Mouse (Mus musculus): ENCODE results near the gene Rnf8.
A peak's percentile ranks its signal among the peaks of the same experiment; 100 is the strongest.

Rnf8 gene

DNA sequence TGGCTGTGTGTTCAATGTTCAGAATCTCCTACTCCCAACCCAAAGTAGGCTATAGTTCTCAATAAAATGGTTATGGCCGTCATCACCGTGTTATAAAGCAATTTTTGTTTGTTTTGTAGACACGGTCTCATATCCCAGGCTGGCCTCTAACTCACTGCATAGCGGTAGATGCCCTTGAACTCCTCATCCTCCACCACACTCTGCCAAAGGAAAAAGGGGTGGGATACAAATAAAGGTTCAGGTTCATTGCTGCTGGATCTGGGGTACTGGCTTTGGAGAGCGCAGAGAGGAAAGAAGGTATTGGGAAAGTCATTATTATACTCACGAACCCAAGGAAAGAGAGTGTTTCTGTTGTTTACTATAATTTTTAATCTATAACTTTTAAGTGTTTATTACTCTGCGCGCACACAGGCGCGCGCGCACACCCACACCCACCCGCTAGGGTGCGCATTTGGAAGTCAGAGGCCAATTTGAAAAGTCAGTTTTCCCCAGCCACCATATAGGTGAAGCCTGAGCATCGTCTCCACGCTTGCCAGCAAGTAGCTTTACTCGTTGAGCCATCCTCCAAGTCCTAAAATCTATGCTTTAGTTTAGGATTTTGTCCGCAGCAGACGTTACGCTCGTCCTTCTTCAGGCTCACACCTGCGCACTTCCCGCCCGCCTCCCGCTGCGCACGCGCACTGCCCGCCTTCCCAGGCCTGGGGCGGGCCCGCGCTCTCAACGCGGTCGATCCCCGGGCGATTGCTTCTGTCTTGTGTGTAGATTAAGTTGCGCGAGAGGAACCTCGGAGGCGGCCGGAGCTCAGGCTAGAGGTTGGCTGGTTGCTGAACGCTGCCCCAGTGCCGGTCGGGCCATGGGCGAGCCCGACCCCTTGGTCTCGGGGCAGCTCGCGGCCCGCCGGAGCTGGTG is at the start of gene Rnf8, which contains the start of gene Gm28043:
Gene Rnf8, plus strand, starts transcription at position 676 of the 909 bp plus-strand sequence.
Gene Gm28043, plus strand, starts transcription at position 762 of the 909 bp plus-strand sequence.
- peak; percentile 97 to 98 for DNase-seq

DNA sequence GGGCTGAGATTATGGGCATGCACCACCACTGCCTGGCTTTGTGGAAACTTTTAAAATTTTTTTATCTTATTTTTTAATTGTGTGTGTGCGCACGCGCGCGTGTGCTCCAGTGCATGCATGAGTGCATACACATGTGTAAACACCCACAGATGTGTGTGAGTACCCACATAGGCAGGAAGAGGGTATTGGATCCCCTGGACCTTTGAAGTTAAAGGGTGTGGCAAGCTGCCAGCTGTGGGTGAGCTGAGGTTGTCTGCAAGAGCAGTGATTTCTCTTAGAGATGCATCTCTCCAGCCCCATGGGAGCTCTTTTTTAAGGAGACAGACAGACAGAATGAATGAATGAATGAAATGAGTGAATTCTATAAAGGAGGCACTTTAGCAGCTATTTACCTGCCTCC is 49.1 kb upstream of the Rnf8 start:
- no peak for DNase-seq

DNA sequence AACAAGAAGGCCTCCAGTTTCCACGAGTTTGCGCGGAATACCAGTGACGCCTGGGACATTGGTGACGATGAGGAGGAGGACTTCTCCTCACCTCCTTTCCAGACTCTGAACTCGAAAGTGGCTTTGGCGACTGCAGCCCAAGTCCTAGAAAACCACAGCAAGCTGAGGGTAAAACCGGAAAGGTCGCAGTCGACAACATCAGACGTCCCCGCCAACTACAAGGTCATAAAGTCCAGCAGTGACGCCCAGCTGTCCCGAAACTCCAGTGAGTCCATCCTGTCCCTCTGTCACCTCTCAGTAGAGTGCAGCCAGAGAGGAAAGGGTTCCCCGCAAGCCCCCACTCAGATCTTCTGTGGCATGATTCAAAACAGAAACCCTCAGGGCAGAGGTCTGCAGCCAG is 46.2 kb upstream of the Rnf8 start:
- DNase-seq, result no peak

DNA sequence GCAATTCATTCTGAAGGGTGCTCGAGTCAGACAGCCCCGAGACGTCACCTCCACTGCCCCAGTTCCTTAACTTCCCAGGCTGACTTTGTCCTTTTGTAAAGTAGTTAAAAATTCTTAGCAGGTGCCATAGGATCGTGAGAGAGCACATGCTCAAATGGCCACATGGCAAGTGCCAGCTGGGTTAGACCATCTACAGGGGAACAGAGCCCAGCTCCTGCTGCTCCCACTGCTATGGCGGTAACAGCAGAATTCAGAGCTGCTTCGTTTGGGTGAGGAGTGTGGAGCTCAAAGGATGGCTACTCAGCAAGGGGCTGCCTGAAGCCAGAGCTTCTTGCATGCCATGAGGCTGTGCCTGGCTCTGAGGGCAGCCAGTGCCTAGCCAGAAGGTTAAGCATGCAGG is 44.8 kb upstream of the Rnf8 start:
- peak; percentile 38 to 45 for DNase-seq

DNA sequence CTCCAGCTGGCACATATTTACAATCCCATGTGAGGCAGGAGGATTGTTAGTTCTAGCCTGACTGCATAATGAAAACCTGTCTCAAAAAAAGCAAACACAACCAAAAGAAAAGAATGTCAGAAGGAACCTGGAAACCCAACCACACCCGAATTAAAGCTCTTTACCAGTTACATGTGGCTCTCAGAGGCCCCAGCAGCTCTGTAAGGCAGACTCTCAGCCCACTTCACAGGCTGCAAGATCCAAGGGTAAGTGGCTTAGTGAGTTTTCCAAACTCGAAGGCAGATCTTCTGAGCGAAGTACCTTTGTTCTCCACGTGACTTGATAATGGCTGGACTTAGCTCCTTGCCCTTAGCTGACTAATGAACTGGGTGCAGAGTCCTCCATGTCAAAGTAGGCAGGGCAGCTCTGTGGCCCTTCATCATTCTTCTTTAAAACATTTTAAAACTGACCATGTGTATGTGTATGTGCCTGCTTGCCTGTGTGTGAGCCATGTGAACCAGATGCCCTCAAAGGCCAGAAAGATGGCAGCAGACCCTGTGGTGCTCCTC is 34.9 kb upstream of the Rnf8 start:
- DNase-seq, result no peak

DNA sequence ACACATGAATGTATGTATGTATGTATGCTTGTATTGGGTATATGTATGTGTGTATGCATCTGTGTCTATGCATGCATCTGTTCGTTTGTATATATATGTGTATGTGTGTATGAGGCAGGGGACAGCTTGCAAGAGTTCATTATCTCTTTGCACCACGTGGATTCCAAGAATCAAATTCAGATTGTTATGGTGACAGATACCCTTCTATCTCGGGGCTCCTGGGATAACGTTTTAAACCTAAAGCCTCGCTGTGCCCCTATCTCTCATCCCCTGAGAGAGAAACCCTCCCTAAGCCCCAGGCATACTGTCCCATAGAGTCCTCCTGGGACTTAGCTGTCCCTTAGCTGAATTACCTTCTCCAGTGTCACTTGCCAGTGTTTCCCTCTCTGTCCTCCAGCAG is 31.0 kb upstream of the Rnf8 start:
- no peak for DNase-seq

DNA sequence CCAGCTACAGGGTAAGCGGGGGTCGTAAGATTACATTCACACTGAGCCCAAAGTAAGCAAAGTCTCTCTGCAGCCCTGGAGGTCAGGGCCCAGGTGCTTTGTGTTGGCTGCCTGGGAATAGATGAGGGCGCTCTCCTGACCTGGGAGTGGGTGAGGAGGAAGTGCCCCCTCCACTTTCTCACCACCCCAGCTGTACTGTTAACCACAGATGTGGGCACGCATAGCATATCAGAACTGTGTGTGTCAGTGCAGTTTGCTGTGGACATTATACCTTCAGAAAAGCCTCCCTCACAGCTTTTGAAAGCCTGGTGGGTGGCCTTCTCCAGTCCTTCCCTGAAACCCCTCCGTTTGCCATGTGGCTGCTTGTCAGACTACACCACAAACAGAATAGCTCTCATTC is 30.3 kb upstream of the Rnf8 start:
- DNase-seq, result no peak

DNA sequence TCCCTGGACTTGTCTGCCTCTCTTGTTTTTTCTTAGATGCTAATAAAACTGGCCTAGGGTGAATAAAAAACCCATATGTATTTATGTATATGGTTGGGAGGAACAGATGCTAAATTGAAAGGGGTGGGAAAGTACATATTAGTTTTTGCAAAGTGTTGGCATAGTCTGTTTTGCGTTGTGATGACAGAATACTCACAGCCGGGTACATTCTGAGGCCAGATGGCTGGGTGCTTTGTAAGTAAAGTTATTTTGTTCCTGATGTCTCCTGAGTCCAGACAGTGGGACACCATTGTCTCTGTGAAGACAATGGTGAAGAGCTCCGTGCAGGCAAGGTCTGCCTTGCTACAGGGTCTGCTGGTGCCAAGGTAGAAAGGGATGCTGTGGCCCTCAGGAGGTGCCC is 29.9 kb upstream of the Rnf8 start:
- DNase-seq, result no peak

DNA sequence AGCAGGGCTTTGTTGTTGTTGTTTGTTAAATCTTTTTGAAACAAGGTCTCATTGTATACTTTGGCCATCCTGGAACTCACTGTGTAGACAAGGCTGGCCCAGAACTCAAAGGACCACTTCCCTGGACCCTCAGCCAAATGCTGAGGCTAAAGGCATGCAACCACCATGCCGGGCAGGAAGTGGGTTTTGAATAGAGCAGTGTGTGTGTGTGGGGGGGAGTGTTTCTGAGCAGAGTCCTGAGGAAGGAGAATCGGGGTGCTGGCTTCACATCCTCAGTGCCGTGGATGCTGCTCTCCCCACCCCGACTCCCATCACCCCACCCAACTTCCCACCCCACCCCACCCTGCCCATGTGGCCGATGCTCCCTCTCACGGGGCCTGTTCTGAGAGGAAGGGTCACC is 29.1 kb upstream of the Rnf8 start:
- no peak for DNase-seq

DNA sequence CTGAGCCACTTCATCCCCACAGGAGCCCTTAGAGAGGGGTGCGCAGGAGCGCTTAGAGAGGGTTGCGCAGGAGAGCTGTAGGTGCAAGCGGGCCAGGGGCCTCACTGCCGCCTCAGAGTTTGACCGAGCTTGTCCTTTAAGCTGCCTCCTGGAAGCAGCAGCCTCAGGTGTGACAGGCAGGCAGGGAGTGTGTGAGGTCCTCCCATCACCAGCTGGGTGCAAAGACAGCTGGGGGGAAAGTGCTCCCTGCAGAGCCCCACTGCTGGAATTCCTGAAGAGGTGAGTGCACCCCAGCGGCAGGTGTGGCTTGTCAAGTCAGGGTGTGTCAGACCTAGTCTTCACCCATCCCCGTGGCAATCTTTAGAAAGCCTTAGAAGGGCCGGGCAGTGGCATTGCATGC is 27.7 kb upstream of the Rnf8 start:
- no peak for DNase-seq

DNA sequence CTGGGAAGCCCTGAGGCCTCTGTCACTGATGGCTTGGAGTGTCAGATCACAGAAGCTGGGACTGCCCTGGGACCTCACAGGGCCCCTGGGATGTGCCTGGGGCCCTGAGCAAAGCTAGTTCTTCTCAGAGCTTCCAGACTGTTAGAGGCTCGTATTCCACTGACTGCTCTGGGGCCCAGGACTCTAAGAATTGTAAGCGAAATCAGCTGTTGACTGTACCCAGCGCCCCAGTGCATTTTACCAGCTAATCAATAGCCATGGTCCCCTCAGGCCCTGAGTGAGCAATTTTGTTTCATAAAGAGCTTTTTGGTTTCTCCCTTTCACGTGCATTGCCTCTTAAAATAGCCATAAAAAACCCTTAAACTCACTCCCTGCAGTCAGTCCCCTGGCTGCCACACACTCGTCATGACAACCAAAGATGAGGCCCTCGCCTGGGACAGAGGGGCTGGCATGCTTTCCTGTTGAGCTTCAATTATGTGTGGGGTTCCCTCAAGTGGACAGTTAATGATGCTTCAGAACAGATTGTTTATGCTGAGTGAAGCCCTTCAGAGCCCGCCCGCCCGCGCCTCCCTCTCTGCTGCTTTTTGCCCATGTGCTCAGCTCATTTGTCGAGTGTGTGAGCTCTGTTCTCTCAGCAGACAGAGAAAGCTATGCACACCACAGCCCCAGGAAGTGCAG is 25.2 kb upstream of the Rnf8 start:
- DNase-seq, result peak; percentile 53 to 55

DNA sequence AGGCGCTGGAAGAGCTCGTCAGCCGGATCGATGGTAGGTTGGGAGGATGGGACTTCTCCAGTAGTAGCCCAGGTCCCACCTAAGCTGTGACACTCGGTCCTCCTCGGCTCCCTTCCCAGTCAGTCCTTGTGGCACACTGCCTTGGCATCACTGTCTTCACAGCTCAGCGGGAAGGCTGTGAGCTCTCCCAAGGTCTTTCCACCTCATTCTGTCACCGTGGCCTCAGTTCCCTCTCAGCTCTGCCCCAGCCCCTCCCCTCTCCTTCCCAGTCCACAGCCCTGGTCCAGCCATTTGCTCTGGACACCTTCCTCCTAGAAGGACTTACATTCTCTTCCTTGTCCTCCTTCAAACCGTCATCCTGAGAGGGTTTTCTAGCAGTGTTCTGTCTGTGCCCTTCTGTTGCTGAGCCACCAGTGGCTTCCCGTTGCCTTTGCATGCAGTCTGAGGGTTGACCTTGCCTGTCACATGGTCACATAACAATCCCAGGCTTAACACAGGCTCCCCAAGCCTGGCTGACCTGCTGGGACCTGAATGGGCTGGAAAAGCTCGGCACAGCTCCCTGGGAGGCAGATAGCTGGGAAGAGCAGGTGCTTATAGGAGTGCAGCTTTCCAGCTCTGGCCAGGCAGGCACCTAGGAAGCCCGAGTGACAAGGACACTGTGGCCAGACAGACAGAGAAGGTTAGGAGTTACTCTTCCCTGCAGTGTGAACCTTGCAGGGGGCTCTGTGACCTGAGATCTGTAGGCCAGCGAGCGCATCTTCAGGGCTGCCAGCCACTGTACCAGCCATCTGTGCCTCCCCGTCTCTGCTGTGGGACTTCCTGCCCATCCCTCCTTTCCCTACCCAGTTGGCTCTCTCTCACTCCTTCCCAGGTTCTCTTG is 18.5 kb upstream of the Rnf8 start:
- peak; percentile 74 to 78 for DNase-seq

DNA sequence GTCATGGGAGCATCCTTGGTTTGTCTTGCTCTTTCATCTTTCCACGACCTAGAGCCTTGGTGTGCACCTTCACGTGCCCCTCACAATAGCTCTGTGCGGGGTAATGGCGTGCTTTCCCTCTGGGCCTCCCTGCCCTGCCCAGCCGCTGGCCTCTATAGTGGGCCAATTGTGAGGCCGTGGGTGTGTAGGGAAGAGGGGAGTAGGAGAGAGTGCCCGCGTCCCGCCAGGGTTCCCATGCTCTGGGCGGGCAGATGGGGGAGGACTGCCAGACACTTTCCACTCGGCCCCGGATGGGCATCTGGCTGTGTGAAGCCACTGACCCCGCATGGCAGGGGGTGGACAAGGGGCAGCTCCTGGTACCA is 17.8 kb upstream of the Rnf8 start:
- DNase-seq, result peak; percentile 40 to 42

DNA sequence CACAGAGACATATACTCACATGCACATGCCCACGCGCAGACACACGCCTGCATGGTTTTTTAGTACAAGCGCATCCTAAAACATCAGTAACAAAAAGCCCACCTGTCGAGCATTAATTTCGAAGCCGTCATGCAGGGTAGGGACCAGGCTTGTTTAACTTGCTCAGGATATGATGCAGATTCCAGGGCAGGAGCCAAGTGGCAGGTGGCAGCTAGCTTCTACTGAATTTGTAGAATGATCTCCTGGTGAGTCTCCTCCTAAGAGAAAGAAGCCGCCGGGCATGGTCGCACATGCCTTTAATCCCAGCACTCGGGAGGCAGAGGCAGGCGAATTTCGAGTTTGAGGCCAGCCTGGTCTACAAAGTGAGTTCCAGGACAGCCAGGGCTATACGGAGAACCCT is 15.5 kb upstream of the Rnf8 start:
- no peak for DNase-seq

DNA sequence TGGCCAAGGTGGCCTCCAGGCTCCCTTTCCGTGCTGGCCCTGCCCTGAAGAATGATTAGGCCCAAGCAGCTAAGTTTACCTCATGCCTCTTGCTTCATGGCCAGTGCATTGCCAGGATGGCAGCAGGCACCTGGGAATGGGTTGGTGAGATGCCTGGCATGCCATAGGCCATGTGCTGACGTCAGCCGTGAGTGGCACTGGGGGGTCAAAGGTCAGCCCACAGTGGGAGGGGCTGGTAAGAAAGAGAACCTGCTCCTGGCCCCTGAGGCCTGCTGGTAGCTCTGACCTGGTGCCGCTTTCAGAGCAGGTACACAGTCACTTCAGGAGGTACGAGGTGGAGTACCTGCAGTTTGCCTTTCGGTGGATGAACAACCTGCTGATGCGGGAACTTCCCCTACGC is 15.1 kb upstream of the Rnf8 start:
- DNase-seq, result peak in 1 of 2 experiments; percentile 33

DNA sequence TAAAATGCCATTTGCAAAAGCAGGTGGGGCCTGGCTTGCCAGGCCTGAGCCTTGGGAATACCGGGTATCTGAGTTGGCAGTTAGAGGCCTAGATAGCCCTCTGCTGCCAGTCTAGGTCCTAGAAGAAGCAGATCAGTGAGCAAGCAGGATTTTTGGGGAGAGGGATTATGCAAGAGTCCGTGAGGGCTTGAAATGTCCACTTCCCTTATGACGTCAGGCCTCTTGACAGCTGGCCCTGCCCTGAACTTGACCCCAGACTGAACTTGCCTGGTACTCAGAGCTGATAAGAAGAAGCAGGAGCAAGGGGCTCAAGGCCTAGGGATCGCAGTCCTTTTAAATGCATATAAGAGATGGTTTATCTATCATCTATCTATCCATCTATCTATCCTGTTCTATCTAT is 13.2 kb upstream of the Rnf8 start:
- DNase-seq, result no peak

DNA sequence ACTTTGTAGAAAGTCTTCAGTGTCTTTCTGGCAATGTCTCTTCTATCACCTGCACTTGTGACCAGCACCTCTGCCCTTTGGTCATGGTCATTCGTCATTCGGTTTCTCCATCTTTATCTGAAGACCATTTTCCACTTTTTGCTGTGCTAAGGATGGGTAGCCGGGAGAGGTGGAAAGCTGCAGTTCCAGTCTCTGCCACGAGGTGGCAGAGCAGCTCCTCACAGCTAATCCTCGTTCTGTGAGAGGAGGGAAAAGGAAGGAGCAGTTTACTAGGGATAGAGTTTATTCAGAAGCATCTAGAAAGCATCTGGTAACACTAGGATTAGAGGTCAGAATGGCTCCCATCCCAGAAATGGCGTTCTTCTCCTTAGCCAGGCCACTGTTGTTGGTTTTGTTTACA is 11.3 kb upstream of the Rnf8 start:
- peak; percentile 93 to 96 for DNase-seq

DNA sequence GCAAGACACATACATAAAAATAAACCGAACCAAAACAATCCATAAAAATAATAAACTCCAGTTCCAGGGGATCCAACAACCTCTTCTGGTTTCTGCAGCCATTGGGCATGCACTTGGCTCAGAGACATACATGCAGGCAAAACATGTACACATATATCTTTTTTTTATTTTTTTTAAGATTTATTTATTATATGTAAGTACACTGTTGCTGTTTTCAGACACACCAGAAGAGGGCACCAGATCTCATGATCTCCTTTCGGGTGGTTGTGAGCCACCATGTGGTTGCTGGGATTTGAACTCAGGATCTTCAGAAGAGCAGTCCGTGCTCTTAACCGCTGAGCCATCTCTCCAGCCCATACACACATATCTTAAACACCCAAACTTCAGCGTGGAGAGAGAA is 1.1 kb upstream of the Rnf8 start:
- peak in 1 of 2 experiments; percentile 44 for DNase-seq

DNA sequence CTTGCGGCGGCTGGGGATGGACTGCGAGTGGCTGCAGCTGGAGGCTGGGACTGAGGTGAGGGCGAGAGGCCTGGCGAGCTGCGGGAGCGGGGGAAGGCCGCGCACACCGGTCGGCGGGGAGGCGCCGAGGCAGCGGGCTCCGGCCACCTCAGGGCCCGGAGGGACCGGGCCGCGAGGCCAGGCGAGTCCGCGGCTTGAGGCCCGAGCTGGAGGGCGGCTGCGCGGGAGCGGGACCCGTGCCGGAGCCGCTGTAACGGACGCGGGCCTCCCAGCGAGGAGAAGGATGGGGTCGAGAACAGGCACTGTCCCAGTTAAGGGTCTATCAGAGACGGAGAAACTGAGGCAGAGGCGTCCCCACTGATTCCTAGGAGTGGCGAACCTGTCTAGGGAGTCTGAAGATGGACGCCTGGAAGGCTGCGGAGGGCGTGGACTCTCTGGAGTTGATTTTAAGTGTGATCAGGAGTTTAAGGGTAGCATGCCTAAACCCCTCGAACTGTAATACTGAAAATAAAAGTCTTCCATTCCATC is 498 bp downstream of the Rnf8 start:
- DNase-seq, result no peak

DNA sequence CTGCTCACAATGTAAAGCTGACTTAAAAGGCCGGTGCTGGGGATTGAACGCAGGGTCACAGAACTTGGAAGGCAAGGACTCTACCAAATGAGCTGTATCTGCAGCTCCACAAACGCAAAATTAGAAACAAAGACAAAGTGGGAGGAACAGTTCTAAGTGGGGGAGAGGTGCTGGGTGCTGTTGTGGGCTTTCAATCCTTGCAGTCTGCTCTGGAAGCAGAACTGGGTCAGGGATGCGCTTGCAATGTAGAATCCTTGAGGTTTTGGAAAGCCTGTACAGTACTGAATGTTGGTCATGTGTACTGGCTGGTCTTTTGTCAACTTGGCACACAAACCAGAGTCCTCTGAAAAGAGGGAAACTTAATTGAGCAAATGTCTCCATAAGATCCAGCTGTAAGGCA is 1.0 kb downstream of the Rnf8 start:
- no peak for DNase-seq

DNA sequence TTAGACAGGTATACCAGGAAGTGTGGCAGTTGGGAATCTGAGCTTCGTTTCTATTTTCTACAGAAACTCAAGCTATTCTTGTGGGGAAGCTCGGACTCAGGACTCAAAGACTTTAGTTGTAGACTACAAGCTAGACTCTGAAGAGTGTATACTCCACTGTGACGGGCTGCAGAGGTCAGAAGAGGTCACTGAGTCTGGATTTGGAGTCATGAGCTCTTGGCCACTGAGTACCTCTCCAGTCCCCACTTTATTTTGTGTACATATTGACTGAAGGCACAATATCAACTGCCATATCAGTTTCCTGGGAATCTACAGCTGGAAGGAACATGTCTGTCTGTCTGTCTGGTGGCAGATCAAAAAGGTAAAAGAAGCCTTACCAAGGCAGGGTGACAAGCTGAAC is 4.6 kb downstream of the Rnf8 start:
- DNase-seq, result no peak

DNA sequence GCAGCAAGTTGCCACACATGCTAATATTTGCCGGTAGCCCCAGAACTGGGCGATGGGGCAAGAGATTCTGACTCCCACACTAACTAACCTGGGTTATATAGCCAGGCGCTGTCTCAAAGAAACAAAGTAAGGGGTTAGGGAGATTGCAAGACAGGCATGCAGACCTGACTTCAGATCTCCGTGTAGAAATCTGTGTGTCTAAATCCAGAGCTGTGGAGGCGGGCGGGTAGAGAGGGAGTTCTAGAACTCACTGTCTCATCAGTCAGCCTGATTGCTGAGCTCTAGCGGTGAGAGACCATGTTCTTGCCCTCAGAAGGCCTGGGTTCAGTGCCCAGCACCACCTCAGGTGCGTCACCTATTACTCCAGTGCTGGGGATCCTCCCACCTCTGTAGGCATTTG is 8.9 kb downstream of the Rnf8 start:
- no peak for DNase-seq

DNA sequence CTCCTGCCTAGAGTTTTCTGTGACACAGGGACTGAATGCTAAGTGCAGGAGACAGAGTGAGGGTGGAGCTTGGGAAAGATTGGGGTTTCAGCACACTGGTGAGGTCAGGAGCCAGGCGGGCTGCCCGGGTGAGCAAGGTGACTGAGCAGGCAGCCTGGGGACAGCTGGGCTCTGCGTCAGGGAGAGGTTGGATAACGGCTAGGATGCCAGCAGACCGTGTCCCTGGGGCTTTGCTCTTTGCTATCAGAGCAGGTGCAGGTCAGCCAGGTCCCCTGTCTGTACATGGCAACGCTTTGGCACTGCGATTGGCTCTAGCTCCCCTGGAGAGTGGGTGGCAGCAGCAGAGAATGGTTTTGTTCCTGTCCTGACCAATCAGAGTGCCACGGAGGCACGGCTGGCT is 12.7 kb downstream of the Rnf8 start:
- no peak for DNase-seq

Data from cerebellum, postnatal 10 days (tissue).